Mouse (Mus musculus) G1E (cell line): ENCODE measurements at regions not wholly inside any gene's neighbourhood (a gene's known extent, or its start where the extent isn't known, plus 50 kb on each side); places are given as distances from the start of the nearest gene placed in this dataset.

ENCODE experiments used
- ATAC-seq: 2 replicates; pipeline ENCODE4 v1.8.0; 2016; ENCODE audit warnings: mild to moderate bottlenecking; ENCODE audit not compliant: insufficient number of reproducible peaks, poor library complexity, low FRiP score, severe bottlenecking; ENCODE audit errors: extremely low read depth
- DNase-seq: peaks from one replicate; pipeline ENCODE4 v3.0.0; 2012; ENCODE audit warnings: low spot score
- H3K27me3 ChIP-seq: 2 replicates; pipeline ENCODE4 v1.6.1; 2012; ENCODE audit warnings: mild to moderate bottlenecking, low read length, inconsistent platforms; ENCODE audit not compliant: insufficient read depth
- H3K36me3 ChIP-seq: replicated peaks from 2 replicates; pipeline ENCODE3; 2012; ENCODE audit warnings: mild to moderate bottlenecking, inconsistent platforms
- H3K4me1 ChIP-seq: 2 replicates; pipeline ENCODE4 v1.6.1; 2012; ENCODE audit warnings: low read depth, low read length, inconsistent platforms, mixed read lengths; ENCODE audit not compliant: insufficient read depth
- H3K4me3 ChIP-seq: 2 replicates; pipeline ENCODE4 v1.5.1; 2012; ENCODE audit warnings: low read depth, mild to moderate bottlenecking, inconsistent platforms, low read length, moderate library complexity, mixed read lengths
- H3K9me3 ChIP-seq: replicated peaks from 2 replicates; pipeline ENCODE4 v1.6.1; 2012; ENCODE audit warnings: inconsistent platforms
- CTCF ChIP-seq: IDR thresholded peaks from 2 replicates; pipeline ENCODE4 v1.5.1; 2012; ENCODE audit warnings: low read depth, low read length, inconsistent platforms, mixed read lengths
- GATA1 ChIP-seq: IDR thresholded peaks from 2 replicates; pipeline ENCODE4 v1.6.1; 2012; ENCODE audit warnings: borderline replicate concordance, low read length, inconsistent platforms, mixed read lengths
- GATA2 ChIP-seq: IDR thresholded peaks from 2 replicates; pipeline ENCODE4 v1.6.1; 2012; ENCODE audit warnings: low read depth, low read length, inconsistent platforms, borderline replicate concordance
- POLR2AphosphoS5 ChIP-seq: IDR thresholded peaks from 2 replicates; pipeline ENCODE4 v1.6.1; 2012; ENCODE audit warnings: low read depth, low read length, inconsistent platforms; ENCODE audit not compliant: insufficient replicate concordance
- TAL1 ChIP-seq: conservative IDR thresholded peaks from 2 replicates; pipeline ENCODE4 v1.6.1; 2012; ENCODE audit warnings: low read depth, low read length, inconsistent platforms, mixed read lengths

- Histone ChIP-seq H3K36me3 (no peaks in the 10 kb centered on the region), H3K27me3 (no peaks in the 10 kb centered on the region), H3K9me3 (no peaks in the 10 kb centered on the region), H3K4me3 (no peak overlapping the region), H3K4me1 (peaks cover 75% of the 10 kb centered on the region)
- no peak for TF ChIP-seq CTCF
- no peak for TF ChIP-seq TAL1
- TF ChIP-seq POLR2AphosphoS5 = no peak
- TF ChIP-seq GATA2 = no peak
- TF ChIP-seq GATA1 = no peak
- ATAC-seq = no peak
- DNase-seq = no peak
Measured at GRCm38 (mm10) chr16:29884899-29885298, 179.3 kb upstream of the Hes1 start.

- H3K4me1 ChIP-seq = peaks cover 79% of the 10 kb centered on the region
- no peak for ATAC-seq
- DNase-seq = no peak
- H3K27me3 ChIP-seq = no peaks in the 10 kb centered on the region
- H3K4me3 ChIP-seq = no peak overlapping the region
- TF ChIP-seq CTCF = no peak
- no peak for TF ChIP-seq POLR2AphosphoS5
- no peak for TF ChIP-seq GATA2
- no peak for TF ChIP-seq GATA1
- TF ChIP-seq TAL1 = no peak
- H3K36me3 ChIP-seq = no peaks in the 10 kb centered on the region
- no peaks in the 10 kb centered on the region for H3K9me3 ChIP-seq
Measured at GRCm38 (mm10) chr16:29886755-29887154, 177.4 kb upstream of the Hes1 start.

- no peak overlapping the region for H3K4me3 ChIP-seq
- no peaks in the 10 kb centered on the region for H3K27me3 ChIP-seq
- ATAC-seq (no peak), DNase-seq (no peak)
- peaks cover 73% of the 10 kb centered on the region for H3K4me1 ChIP-seq
- no peaks in the 10 kb centered on the region for H3K9me3 ChIP-seq
- TF ChIP-seq POLR2AphosphoS5 (no peak), GATA2 (no peak), TAL1 (no peak), CTCF (no peak), GATA1 (no peak)
- H3K36me3 ChIP-seq = no peaks in the 10 kb centered on the region
Measured at GRCm38 (mm10) chr16:29889346-29889745, 174.8 kb upstream of the Hes1 start.

GRCm38 (mm10) chr16:29891472-29891871 lies 172.7 kb upstream of the Hes1 start:
- no peaks in the 10 kb centered on the region for H3K9me3 ChIP-seq
- peak overlapping the region; percentile 11; the same call in 1 of the 2 replicates for H3K4me3 ChIP-seq
- H3K36me3 ChIP-seq = no peaks in the 10 kb centered on the region
- H3K27me3 ChIP-seq = no peaks in the 10 kb centered on the region
- H3K4me1 ChIP-seq = peaks cover 66% of the 10 kb centered on the region
- peak; percentile 45 for DNase-seq
- TF ChIP-seq GATA1 (no peak), POLR2AphosphoS5 (no peak), TAL1 (peak; percentile 66)
- peak; percentile 71 for ATAC-seq

GRCm38 (mm10) chr16:29893871-29894828 lies 170.0 kb upstream of the Hes1 start:
- Histone ChIP-seq H3K4me1 (peaks cover 57% of the 10 kb centered on the region), H3K36me3 (no peaks in the 10 kb centered on the region), H3K27me3 (no peaks in the 10 kb centered on the region), H3K9me3 (no peaks in the 10 kb centered on the region), H3K4me3 (no peak overlapping the region)
- DNase-seq (no peak), ATAC-seq (no peak)
- TF ChIP-seq TAL1 (no peak), POLR2AphosphoS5 (no peak), GATA2 (no peak), GATA1 (no peak), CTCF (no peak)

GRCm38 (mm10) chr16:29896393-29896792 lies 167.8 kb upstream of the Hes1 start:
- ATAC-seq (no peak), DNase-seq (no peak)
- no peaks in the 10 kb centered on the region for H3K9me3 ChIP-seq
- peaks cover 35% of the 10 kb centered on the region for H3K4me1 ChIP-seq
- no peaks in the 10 kb centered on the region for H3K27me3 ChIP-seq
- no peaks in the 10 kb centered on the region for H3K36me3 ChIP-seq
- TF ChIP-seq GATA1 (no peak), TAL1 (no peak), POLR2AphosphoS5 (no peak), CTCF (no peak), GATA2 (no peak)
- no peak overlapping the region for H3K4me3 ChIP-seq
